In genomic region chr3:156958640-156959039, GRCm38 (mm10) we compare ENCODE assay signal across 23 mouse cellular contexts.
DNase-seq lines count a peak whose midpoint lies in the region; ATAC-seq and TF ChIP-seq lines count a peak whose summit lies in the region.
"Had no signal": no experiment of that assay in that cellular context is flagged by ENCODE, and none has a peak within 500 bp of the region (broad histone marks: within the 10 kb centered on the region; RNA-seq: fewer than 3 reads in every experiment).

No protein-coding gene starts in this region.

- peak; percentile 25 to 34 for DNase-seq in left cerebral cortex, adult 2 months (ENCODE audit: extremely low spot score in 1 of 2, low spot score in 2 of 2)
- DNase-seq in left cerebral cortex, postnatal 4 days = no peak
- DNase-seq in layer of hippocampus, adult 18-20 months (ENCODE audit: low spot score in 2 of 2) = peak; percentile 42 to 89
- peak; percentile 53 to 69 for DNase-seq in layer of hippocampus, postnatal 14 days (ENCODE audit: low spot score in 2 of 2)
- peak; percentile 55 for DNase-seq in telencephalon, adult 2 months (ENCODE audit: low read depth, low spot score)
- no peak for DNase-seq in ovary, postnatal 10 days (ENCODE audit: low spot score)
- DNase-seq: adrenal gland, adult 2 months; cerebellum, adult 9-11 months; gastrocnemius, postnatal 10 days; heart, adult 2 months; heart, postnatal 4 days; kidney, adult 18-20 months; kidney, postnatal 10 days; retina, postnatal 1 day; thymus, adult 2 months had no signal

- no peak for ATAC-seq in inflammation-experienced regulatory T-cells, adult 6 months
- ATAC-seq: hindbrain, postnatal 0 days had no signal

- H3K27ac ChIP-seq in left cerebral cortex, adult 2 months = 0 out of 2 replicates have a peak overlapping the region, but pooled peaks have one; percentile 2
- H3K27ac ChIP-seq: forebrain, embryonic 12.5 days; heart, adult 2 months; hindbrain, postnatal 0 days; liver, embryonic 14.5 days; lung, embryonic 15.5 days; macrophage; midbrain, embryonic 10.5 days; stomach, embryonic 15.5 days had no signal

- intact Hi-C loops in left cerebral cortex, adult 2 months (cut with DNase I) = no loop called here
- intact Hi-C loops in left cerebral cortex, postnatal 4 days (cut with DNase I) = no loop called here

- H3K4me3 ChIP-seq in left cerebral cortex, adult 2 months = no peak overlapping the region
- H3K4me3 ChIP-seq: forebrain, embryonic 12.5 days; heart, adult 2 months; lung, embryonic 15.5 days; midbrain, embryonic 10.5 days; stomach, embryonic 15.5 days had no signal

- TF ChIP-seq CTCF in left cerebral cortex, adult 2 months (IDR thresholded peaks at IDR 0.05) = no peak

Comparison
In these comparisons a context has a peak if more than half of its experiments do, and no peak if none do; other contexts are left out.
1. DNase-seq: peak in left cerebral cortex, adult 2 months (2 of 2), layer of hippocampus, adult 18-20 months (2 of 2), layer of hippocampus, postnatal 14 days (2 of 2) and telencephalon, adult 2 months (single experiment); none in left cerebral cortex, postnatal 4 days (single experiment) and ovary, postnatal 10 days (single experiment).